8 mouse cellular contexts compared by ENCODE assay signal in the genomic region with DNA sequence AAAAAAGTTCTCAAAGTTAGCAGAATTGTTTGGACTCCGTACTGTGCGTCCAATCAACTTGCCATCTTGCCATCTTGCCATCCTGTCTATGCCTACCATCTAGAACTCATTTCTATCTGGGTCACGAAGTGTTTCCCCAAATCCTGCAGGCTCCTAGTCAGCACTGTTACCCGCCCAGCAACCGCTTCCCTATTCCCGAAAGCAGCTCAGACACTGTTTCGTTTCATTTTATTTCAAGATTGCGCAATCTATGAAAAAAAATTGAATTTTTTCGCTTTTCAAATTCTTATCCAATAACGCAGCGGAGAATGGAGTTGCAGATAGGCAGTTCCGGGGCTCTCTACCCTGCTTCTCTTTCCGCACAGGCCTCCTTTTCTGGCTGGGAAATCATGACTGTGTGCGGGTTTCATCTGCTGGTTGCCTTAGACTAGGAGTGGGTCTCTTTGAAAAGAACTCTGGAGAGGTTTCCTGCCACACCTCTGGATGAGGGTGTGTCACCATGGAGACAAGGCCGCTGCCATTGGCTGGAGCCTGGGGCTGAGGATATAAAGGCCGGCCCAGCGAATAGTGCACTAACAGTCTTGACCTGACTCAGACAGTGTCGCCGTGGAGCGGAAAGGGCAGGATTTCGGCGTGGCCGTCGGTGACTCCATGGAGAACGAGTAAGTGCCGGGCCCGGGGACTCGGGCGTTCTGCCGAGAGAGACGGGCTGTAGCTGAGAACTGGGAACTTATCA. TPM values are rescaled to one million over a fixed set of nuclear protein-coding genes. Genes with fewer than 3 reads are reported as not detected.
DNase-seq lines count a peak whose midpoint lies in the region; ATAC-seq lines count a peak whose summit lies in the region.

A gene (plus strand): TSS at position 586 of the 736 bp plus-strand sequence.

- WGBS in hindbrain, embryonic 16.5 days: 16% methylated on average over 31 of the region's 31 CpGs
- 0% methylated on average over 30 of the region's 31 CpGs for WGBS in macrophage (ENCODE audit: missing documents)

- peak within 1 kb of the TSS; percentile 59 for H3K4me2 ChIP-seq in hindbrain, embryonic 16.5 days (ENCODE audit: low read length)

- peak within 1 kb of the TSS; percentile 61 for H3K9ac ChIP-seq in hindbrain, embryonic 16.5 days (ENCODE audit: low read depth, low read length)

- no peaks in the 10 kb centered on the region for H3K9me3 ChIP-seq in hindbrain, embryonic 16.5 days (ENCODE audit: control insufficient read depth, low read length)

- H3K79me2 ChIP-seq in macrophage (ENCODE audit: inconsistent target): peaks cover 43% of the 10 kb centered on the region

- no peaks in the 10 kb centered on the region for H3K27me3 ChIP-seq in hindbrain, embryonic 16.5 days (replicated peaks; ENCODE audit: control insufficient read depth, insufficient read depth, low read length)

- no peaks in the 10 kb centered on the region for H3K4me1 ChIP-seq in hindbrain, embryonic 16.5 days (ENCODE audit: control insufficient read depth, insufficient read depth, low read depth, low read length)

- ATAC-seq in hindbrain, embryonic 16.5 days: peak; percentile 99

- H3K4me3 ChIP-seq in hindbrain, embryonic 16.5 days (ENCODE audit: low read length): peak within 1 kb of the TSS; percentile 48
- peak within 1 kb of the TSS; percentile 92 for H3K4me3 ChIP-seq in macrophage (ENCODE audit: inconsistent target)

- peak within 1 kb of the TSS; percentile 79 for H3K27ac ChIP-seq in hindbrain, embryonic 16.5 days (ENCODE audit: low read depth, low read length)
- peak within 1 kb of the TSS; percentile 87 for H3K27ac ChIP-seq in macrophage

- peak; percentile 99 for DNase-seq in R1 (ENCODE audit: low read depth, low spot score)
- DNase-seq in cerebellum, postnatal 36 days: peak; percentile 89 to 94
- peak; percentile 96 for DNase-seq in gastrocnemius, adult 18-20 months (ENCODE audit: low spot score)
- DNase-seq in left cerebral cortex, adult 18-20 months (ENCODE audit: low spot score in 2 of 2): peak; percentile 80 to 86
- DNase-seq in right cerebral cortex, adult 18-20 months: peak; percentile 88
- peak; percentile 82 for DNase-seq in urinary bladder, postnatal 10 days (ENCODE audit: low spot score)

- no peaks in the 10 kb centered on the region for H3K36me3 ChIP-seq in hindbrain, embryonic 16.5 days (ENCODE audit: control insufficient read depth, insufficient read depth, low read length)
- peaks cover under 1% of the 10 kb centered on the region; the same call in 1 of the 2 replicates for H3K36me3 ChIP-seq in macrophage (ENCODE audit: inconsistent target)

RNA-seq across cellular contexts. Expression of the gene that starts here (rescaled TPM):
- total RNA-seq in gastrocnemius, adult 18-20 months (2021): 1 to 10 TPM; 2.2 to 6.2 TPM
- not detected in 2 replicates for polyA plus RNA-seq in hindbrain, embryonic 16.5 days (2015; fragmentation: Nextera tagmentation; extraction: Ambion mirVana)
- total RNA-seq in left cerebral cortex, adult 18-20 months (2021): 10 to 100 TPM in 1 of 2 experiments, 1 to 10 TPM in 1; 5.3 to 10.1 TPM
- total RNA-seq in macrophage (2018; cell fraction: chromatin; rRNA removed): 100 to 1,000 TPM in 4 of 26 experiments, 10 to 100 TPM in 21, 1 to 10 TPM in 1; 9.3 to 149 (median 66.7) TPM
- 100 to 1,000 TPM; 115 to 754 (median 414) TPM for total RNA-seq in macrophage (2018; cell fraction: cytosol; rRNA removed)
- total RNA-seq in macrophage (2018; cell fraction: nucleus; rRNA removed): 100 to 1,000 TPM in 8 of 26 experiments, 10 to 100 TPM in 13, 1 to 10 TPM in 1, not detected in 4; 5.0 to 237 (median 44.2) TPM
- polyA plus RNA-seq in macrophage (2018): 224 to 377 TPM (median 317 TPM) in 3 replicates

Comparison
In these comparisons a context has a peak if more than half of its experiments do, and no peak if none do; other contexts are left out.
1. Peak in every context shown above with its lines: DNase-seq, ATAC-seq, H3K4me3 ChIP-seq and H3K27ac ChIP-seq.
2. RNA of the gene that starts here (polyA plus RNA-seq): 224 to 377 TPM in macrophage; not detected in hindbrain, embryonic 16.5 days; every median in the first group is over 100 times any median in the second.
3. Peak in ATAC-seq, H3K4me3 ChIP-seq, H3K27ac ChIP-seq, H3K9ac ChIP-seq and H3K4me2 ChIP-seq in hindbrain, embryonic 16.5 days; RNA of the gene not detected or under 1 TPM.